In the genomic region with DNA sequence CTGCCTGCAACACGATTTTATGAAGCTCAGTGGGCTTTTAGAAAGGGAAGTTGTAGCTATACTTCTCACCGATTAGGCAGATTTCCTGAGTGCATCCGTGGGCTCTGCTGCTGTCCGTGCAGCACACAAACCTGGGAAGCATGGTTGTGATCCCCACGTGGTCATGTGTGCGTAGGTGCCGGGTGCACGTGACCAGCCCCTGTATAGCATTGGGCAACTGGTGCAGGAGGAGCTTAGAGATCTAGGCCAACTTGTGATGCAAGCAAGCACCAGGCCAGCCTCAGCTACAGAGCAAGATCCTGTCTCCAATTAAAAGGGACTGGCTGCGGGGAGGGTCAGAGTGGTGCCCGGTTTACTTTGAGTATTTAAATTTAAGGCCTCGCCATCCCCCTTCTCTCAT, we compare ENCODE assay signal across 16 mouse cellular contexts. TPM values are rescaled to one million over a fixed set of nuclear protein-coding genes. Genes with fewer than 3 reads are reported as not detected.
DNase-seq lines count a peak whose midpoint lies in the region; ATAC-seq and TF ChIP-seq lines count a peak whose summit lies in the region.
"Had no signal": no experiment of that assay in that cellular context is flagged by ENCODE, and none has a peak within 500 bp of the region (broad histone marks: within the 10 kb centered on the region; RNA-seq: fewer than 3 reads in every experiment).

No protein-coding gene starts in this region.

- TF ChIP-seq POLR2A in limb, embryonic 14.5 days (IDR thresholded peaks at IDR 0.05; ENCODE audit: borderline replicate concordance, extremely low read depth, insufficient read depth, insufficient read length), result no peak

- no peaks in the 10 kb centered on the region for H3K9me3 ChIP-seq in limb, embryonic 14.5 days (ENCODE audit: control insufficient read depth, low read length)
- H3K9me3 ChIP-seq: embryonic facial prominence, embryonic 12.5 days; lung, embryonic 15.5 days; midbrain, embryonic 10.5 days had no signal

- WGBS in limb, embryonic 14.5 days, result 36% methylated on average over 11 of the region's 11 CpGs

- TF ChIP-seq CTCF in gastrocnemius, adult 2 months (IDR thresholded peaks at IDR 0.05), result no peak

- peak; percentile 21; the same call in 1 of the 2 replicates for ATAC-seq in limb, embryonic 14.5 days (ENCODE audit: low FRiP score, low read depth)
- ATAC-seq in monocyte, adult 5-6 weeks (replicated peaks; ENCODE audit: insufficient number of reproducible peaks, low FRiP score, low TSS enrichment, poor library complexity, severe bottlenecking), result 0 out of 2 replicates have a peak, but pooled peaks have one; percentile 45

- no peak overlapping the region for H3K9ac ChIP-seq in limb, embryonic 14.5 days (ENCODE audit: low read depth, low read length, severe bottlenecking)
- H3K9ac ChIP-seq: embryonic facial prominence, embryonic 12.5 days; lung, embryonic 15.5 days had no signal

- H3K27me3 ChIP-seq in limb, embryonic 14.5 days (ENCODE audit: control insufficient read depth, insufficient read depth, low read length), result no peaks in the 10 kb centered on the region
- H3K27me3 ChIP-seq: embryonic facial prominence, embryonic 12.5 days; lung, embryonic 15.5 days had no signal

- intact Hi-C loops in gastrocnemius, adult 2 months (cut with DNase I), result no loop called here

- no peaks in the 10 kb centered on the region for H3K36me3 ChIP-seq in limb, embryonic 14.5 days (ENCODE audit: control insufficient read depth, insufficient read depth, low read length)
- H3K36me3 ChIP-seq: embryonic facial prominence, embryonic 12.5 days; lung, embryonic 15.5 days; midbrain, embryonic 10.5 days had no signal

- no peak overlapping the region for H3K4me2 ChIP-seq in limb, embryonic 14.5 days (replicated peaks; ENCODE audit: low read depth, low read length, severe bottlenecking)
- H3K4me2 ChIP-seq: embryonic facial prominence, embryonic 12.5 days; heart, embryonic 11.5 days; lung, embryonic 15.5 days had no signal

- DNase-seq in frontal cortex, postnatal 36 days (ENCODE audit: low spot score in 2 of 2), result peak; percentile 35 to 63
- DNase-seq in frontal cortex, postnatal 14 days (ENCODE audit: low spot score in 2 of 2), result no peak
- peak; percentile 38 for DNase-seq in right cerebral cortex, postnatal 25 days
- no peak for DNase-seq in right cerebral cortex, adult 2 months (ENCODE audit: low spot score in 2 of 2)
- no peak for DNase-seq in limb, embryonic 14.5 days (ENCODE audit: low spot score)
- no peak for DNase-seq in spleen, postnatal 36 days (ENCODE audit: low spot score in 2 of 2)
- no peak for DNase-seq in gastrocnemius, adult 2 months
- DNase-seq: cerebellum, postnatal 25 days; heart, postnatal 4 days; kidney, adult 2 months had no signal

- no peak overlapping the region for H3K27ac ChIP-seq in limb, embryonic 14.5 days (replicated peaks; ENCODE audit: low read depth, low read length)
- H3K27ac ChIP-seq in gastrocnemius, adult 2 months, result no peak overlapping the region
- H3K27ac ChIP-seq: embryonic facial prominence, embryonic 12.5 days; layer of hippocampus, adult 2 months; lung, embryonic 15.5 days; midbrain, embryonic 10.5 days had no signal

- H3K4me3 ChIP-seq in limb, embryonic 14.5 days (replicated peaks; ENCODE audit: low read length), result no peak overlapping the region
- no peak overlapping the region for H3K4me3 ChIP-seq in gastrocnemius, adult 2 months
- H3K4me3 ChIP-seq: embryonic facial prominence, embryonic 12.5 days; layer of hippocampus, adult 2 months; lung, embryonic 15.5 days; midbrain, embryonic 10.5 days had no signal

- H3K4me1 ChIP-seq in limb, embryonic 14.5 days (ENCODE audit: control insufficient read depth, insufficient read depth, low read length), result peaks cover 11% of the 10 kb centered on the region

RNA-seq across cellular contexts. Expression of a gene that starts 18.5 kb away (rescaled TPM):
- 6.2 and 6.3 TPM in 2 replicates for polyA plus RNA-seq in limb, embryonic 14.5 days (2012; rRNA removed)
- polyA plus RNA-seq in limb, embryonic 14.5 days (2014; fragmentation: Nextera tagmentation; extraction: Ambion mirVana), result 8.6 and 9.7 TPM in 2 replicates
- 1.4 to 3.3 TPM (median 1.6 TPM) in 3 replicates for total RNA-seq in monocyte, adult 5-6 weeks (2017)
- 1 to 10 TPM; 3.9 to 4.9 TPM for total RNA-seq in gastrocnemius, adult 2 months (2021)

Comparison
In these comparisons a context has a peak if more than half of its experiments do, and no peak if none do; other contexts are left out.
1. DNase-seq: peak in frontal cortex, postnatal 36 days (2 of 2) and right cerebral cortex, postnatal 25 days (single experiment); none in frontal cortex, postnatal 14 days (0 of 2), right cerebral cortex, adult 2 months (0 of 2), limb, embryonic 14.5 days (single experiment), spleen, postnatal 36 days (0 of 2) and gastrocnemius, adult 2 months (single experiment).